Mouse (Mus musculus): Measurements from ENCODE around the gene 4930556J24Rik. TPM values are rescaled to one million over a fixed set of nuclear protein-coding genes. Genes with fewer than 3 reads are reported as not detected.
"Not testable (repeated sequence)": the region's sequence is repeated elsewhere in the genome, so short reads cannot be mapped to it uniquely, and the experiment has no call there.

Gene 4930556J24Rik
- total and polyA plus RNA-seq, 2 experiments from 2014 or later, result not detected

- H3K36me3 ChIP-seq (ENCODE audit: insufficient read depth), result no peaks in the 10 kb centered on the region
- no peak for TF ChIP-seq CTCF (IDR thresholded peaks at IDR 0.05; ENCODE audit: low read depth)
- ATAC-seq, result peak; percentile 90
- H3K4me1 ChIP-seq (ENCODE audit: insufficient read depth), result peaks cover 23% of the 10 kb centered on the region
- no peaks in the 10 kb centered on the region for H3K9me3 ChIP-seq (ENCODE audit: low read length)
- peak overlapping the region; percentile 73 for H3K9ac ChIP-seq
- peak overlapping the region; percentile 68 for H3K4me3 ChIP-seq (ENCODE audit: low read depth, low read length)
- H3K4me2 ChIP-seq (ENCODE audit: low read depth), result peak overlapping the region; percentile 92
- under 1% methylated on average over 63 of the region's 65 CpGs for WGBS
- no peaks in the 10 kb centered on the region for H3K27me3 ChIP-seq (ENCODE audit: insufficient read depth, low read length)
- DNase-seq, result peak; percentile 94
- H3K27ac ChIP-seq (ENCODE audit: low read depth, low read length), result peak overlapping the region; percentile 80
These were observed 63.1 kb downstream of the 4930556J24Rik start for GRCm38 (mm10) chr11:3913316-3914108.

GRCm38 (mm10) chr11:3912875-3913271 is 63.7 kb downstream of the 4930556J24Rik start:
- H3K36me3 ChIP-seq (ENCODE audit: insufficient read depth), result no peaks in the 10 kb centered on the region
- H3K4me2 ChIP-seq (ENCODE audit: low read depth), result peak overlapping the region; percentile 92
- DNase-seq, result no peak
- 0 out of 2 replicates have a peak, but pooled peaks have one; percentile 11 for ATAC-seq
- peaks cover 23% of the 10 kb centered on the region for H3K4me1 ChIP-seq (ENCODE audit: insufficient read depth)
- H3K27ac ChIP-seq (ENCODE audit: low read depth, low read length), result peak overlapping the region; percentile 80
- H3K9ac ChIP-seq, result peak overlapping the region; percentile 73
- WGBS, result 3% methylated on average over 16 of the region's 16 CpGs
- H3K4me3 ChIP-seq (ENCODE audit: low read depth, low read length), result peak overlapping the region; percentile 68
- peak; percentile 40; the same call in 1 of the 2 replicates for TF ChIP-seq CTCF (IDR thresholded peaks at IDR 0.05; ENCODE audit: low read depth)
- no peaks in the 10 kb centered on the region for H3K27me3 ChIP-seq (ENCODE audit: insufficient read depth, low read length)
- H3K9me3 ChIP-seq (ENCODE audit: low read length), result no peaks in the 10 kb centered on the region

- TF ChIP-seq CTCF (IDR thresholded peaks at IDR 0.05; ENCODE audit: low read depth), result no peak
- peak overlapping the region; percentile 92 for H3K4me2 ChIP-seq (ENCODE audit: low read depth)
- H3K9me3 ChIP-seq (ENCODE audit: low read length), result no peaks in the 10 kb centered on the region
- H3K9ac ChIP-seq, result peak overlapping the region; percentile 73
- WGBS, result 6% methylated on average over 19 of the region's 19 CpGs
- H3K36me3 ChIP-seq (ENCODE audit: insufficient read depth), result peaks cover 5% of the 10 kb centered on the region
- DNase-seq, result peak; percentile 66
- no peak for ATAC-seq
- peaks cover 23% of the 10 kb centered on the region for H3K4me1 ChIP-seq (ENCODE audit: insufficient read depth)
- peak overlapping the region; percentile 80; the same call in 1 of the 2 replicates for H3K27ac ChIP-seq (ENCODE audit: low read depth, low read length)
- H3K27me3 ChIP-seq (ENCODE audit: insufficient read depth, low read length), result no peaks in the 10 kb centered on the region
- peak overlapping the region; percentile 68 for H3K4me3 ChIP-seq (ENCODE audit: low read depth, low read length)
These were observed 64.3 kb downstream of the 4930556J24Rik start for GRCm38 (mm10) chr11:3912100-3912874.

- Histone ChIP-seq H3K4me3 (ENCODE audit: low read depth, low read length) (peak overlapping the region; percentile 21), H3K9ac (0 out of 2 replicates have a peak overlapping the region, but pooled peaks have one; percentile 18), H3K4me2 (ENCODE audit: low read depth) (peak overlapping the region; percentile 92), H3K4me1 (ENCODE audit: insufficient read depth) (peaks cover 23% of the 10 kb centered on the region), H3K36me3 (ENCODE audit: insufficient read depth) (peaks cover 13% of the 10 kb centered on the region)
- not testable (repeated sequence) for DNase-seq; H3K27ac ChIP-seq (ENCODE audit: low read depth, low read length); H3K27me3 ChIP-seq (ENCODE audit: insufficient read depth, low read length); ATAC-seq; H3K9me3 ChIP-seq (ENCODE audit: low read length)
- 89% methylated on average over 6 of the region's 6 CpGs for WGBS
These were observed 65.1 kb downstream of the 4930556J24Rik start for GRCm38 (mm10) chr11:3911440-3911839.

- TF ChIP-seq CTCF (IDR thresholded peaks at IDR 0.05; ENCODE audit: low read depth), result 0 out of 2 replicates have a peak, but pooled peaks have one; percentile 5
- peak overlapping the region; percentile 21 for H3K4me3 ChIP-seq (ENCODE audit: low read depth, low read length)
- H3K27ac ChIP-seq (ENCODE audit: low read depth, low read length), result no peak overlapping the region
- peaks cover 23% of the 10 kb centered on the region for H3K4me1 ChIP-seq (ENCODE audit: insufficient read depth)
- no peaks in the 10 kb centered on the region for H3K9me3 ChIP-seq (ENCODE audit: low read length)
- DNase-seq (no peak), ATAC-seq (no peak)
- peak overlapping the region; percentile 92 for H3K4me2 ChIP-seq (ENCODE audit: low read depth)
- H3K36me3 ChIP-seq (ENCODE audit: insufficient read depth), result peaks cover 20% of the 10 kb centered on the region
- 56% methylated on average over 5 of the region's 5 CpGs for WGBS
- peak overlapping the region; percentile 39 for H3K9ac ChIP-seq
- H3K27me3 ChIP-seq (ENCODE audit: insufficient read depth, low read length), result no peaks in the 10 kb centered on the region
These were observed 65.9 kb downstream of the 4930556J24Rik start for GRCm38 (mm10) chr11:3910513-3911310.

- Histone ChIP-seq H3K9ac (no peak overlapping the region), H3K9me3 (ENCODE audit: low read length) (no peaks in the 10 kb centered on the region), H3K27ac (ENCODE audit: low read depth, low read length) (no peak overlapping the region), H3K4me2 (ENCODE audit: low read depth) (peak overlapping the region; percentile 5; the same call in 1 of the 2 replicates), H3K36me3 (ENCODE audit: insufficient read depth) (peaks cover 22% of the 10 kb centered on the region), H3K27me3 (ENCODE audit: insufficient read depth, low read length) (no peaks in the 10 kb centered on the region), H3K4me3 (ENCODE audit: low read depth, low read length) (no peak overlapping the region), H3K4me1 (ENCODE audit: insufficient read depth) (peaks cover 23% of the 10 kb centered on the region)
- TF ChIP-seq CTCF (IDR thresholded peaks at IDR 0.05; ENCODE audit: low read depth), result no peak
- ATAC-seq, result no peak
- no peak for DNase-seq
- 91% methylated on average over 4 of the region's 4 CpGs for WGBS
These were observed 67.3 kb downstream of the 4930556J24Rik start for GRCm38 (mm10) chr11:3909236-3909635.
